Mouse (Mus musculus): ENCODE results near the gene Gm42906. TPM values are rescaled to one million over a fixed set of nuclear protein-coding genes. Genes with fewer than 3 reads are reported as not detected.
A peak's percentile ranks its signal among the peaks of the same experiment; 100 is the strongest.

Gm42906 gene
- polyA plus RNA-seq, 1 experiment, result not detected

DNA sequence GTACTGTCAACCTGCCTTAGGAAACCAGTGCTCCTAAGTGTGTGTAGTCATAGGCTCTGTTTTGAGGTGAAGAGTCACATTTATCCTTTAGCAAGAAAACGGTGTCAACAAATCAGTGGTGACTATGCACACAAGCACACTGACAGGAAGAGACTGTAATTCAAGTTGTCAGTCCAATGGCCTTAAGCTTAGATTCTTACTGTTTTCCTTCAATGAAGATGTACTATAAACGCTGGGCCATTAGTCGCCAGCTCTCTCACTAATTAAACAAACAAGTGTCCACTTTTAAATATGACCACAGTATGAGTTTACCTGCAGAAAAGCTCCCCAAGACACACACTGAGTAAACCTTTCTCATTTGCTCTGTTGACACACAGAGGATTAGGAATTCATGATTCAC lies 238.6 kb downstream of the Gm42906 start:
- TF ChIP-seq MYOD1 (IDR thresholded peaks at IDR 0.05; ENCODE audit: control insufficient read depth, insufficient read length, low read depth) (no peak), FOSL1 (IDR thresholded peaks at IDR 0.05; ENCODE audit: insufficient read depth, low read length, poor library complexity, severe bottlenecking) (no peak), CEBPB (IDR thresholded peaks at IDR 0.05; ENCODE audit: low read depth) (no peak), CTCF (IDR thresholded peaks at IDR 0.05; ENCODE audit: control insufficient read depth, insufficient read depth, insufficient read length) (no peak), MYOG (IDR thresholded peaks at IDR 0.05; ENCODE audit: control insufficient read depth, extremely low read depth, insufficient read length) (no peak)
- no peaks in the 10 kb centered on the region for H3K36me3 ChIP-seq (ENCODE audit: control insufficient read depth, insufficient read depth)
- H3K79me2 ChIP-seq (ENCODE audit: control insufficient read depth, insufficient read depth), result peaks cover 56% of the 10 kb centered on the region
- no peak overlapping the region for H3ac ChIP-seq (ENCODE audit: control insufficient read depth, insufficient read length, low read depth)
- peaks cover 47% of the 10 kb centered on the region for H3K79me3 ChIP-seq (ENCODE audit: low read depth)
- peak overlapping the region; percentile 50 for H3K4me3 ChIP-seq (ENCODE audit: insufficient read depth, poor library complexity, severe bottlenecking)
- H3K27me3 ChIP-seq (ENCODE audit: control insufficient read depth, insufficient read depth, insufficient read length), result no peaks in the 10 kb centered on the region

DNA sequence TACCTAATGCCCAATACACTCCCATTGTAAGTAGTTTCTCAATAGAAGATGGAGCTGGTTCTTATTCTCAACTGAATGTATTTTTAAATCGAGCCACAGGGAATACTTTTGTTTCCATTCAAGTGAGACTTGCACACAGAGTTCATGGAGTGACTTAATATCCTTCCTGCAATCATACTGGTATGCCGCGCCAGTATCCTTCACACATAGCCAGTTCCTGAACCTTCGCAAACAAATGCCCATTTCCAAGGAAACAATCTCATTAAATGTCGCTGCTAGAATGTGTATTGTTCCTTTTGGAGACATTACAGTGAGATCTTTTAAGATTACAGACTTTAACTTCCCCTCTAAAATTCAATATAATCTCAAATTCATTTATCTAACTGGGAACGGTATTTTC lies 239.3 kb downstream of the Gm42906 start:
- H3K4me3 ChIP-seq (ENCODE audit: insufficient read depth, poor library complexity, severe bottlenecking), result no peak overlapping the region
- TF ChIP-seq FOSL1 (IDR thresholded peaks at IDR 0.05; ENCODE audit: insufficient read depth, low read length, poor library complexity, severe bottlenecking) (no peak), USF1 (IDR thresholded peaks at IDR 0.05; ENCODE audit: low read depth) (no peak), MAX (IDR thresholded peaks at IDR 0.05) (no peak), CTCF (IDR thresholded peaks at IDR 0.05; ENCODE audit: control insufficient read depth, insufficient read depth, insufficient read length) (no peak), MYOG (IDR thresholded peaks at IDR 0.05; ENCODE audit: control insufficient read depth, extremely low read depth, insufficient read length) (no peak), MYOD1 (IDR thresholded peaks at IDR 0.05; ENCODE audit: control insufficient read depth, insufficient read length, low read depth) (no peak), CEBPB (IDR thresholded peaks at IDR 0.05; ENCODE audit: low read depth) (no peak)
- peaks cover 63% of the 10 kb centered on the region for H3K79me2 ChIP-seq (ENCODE audit: control insufficient read depth, insufficient read depth)

DNA sequence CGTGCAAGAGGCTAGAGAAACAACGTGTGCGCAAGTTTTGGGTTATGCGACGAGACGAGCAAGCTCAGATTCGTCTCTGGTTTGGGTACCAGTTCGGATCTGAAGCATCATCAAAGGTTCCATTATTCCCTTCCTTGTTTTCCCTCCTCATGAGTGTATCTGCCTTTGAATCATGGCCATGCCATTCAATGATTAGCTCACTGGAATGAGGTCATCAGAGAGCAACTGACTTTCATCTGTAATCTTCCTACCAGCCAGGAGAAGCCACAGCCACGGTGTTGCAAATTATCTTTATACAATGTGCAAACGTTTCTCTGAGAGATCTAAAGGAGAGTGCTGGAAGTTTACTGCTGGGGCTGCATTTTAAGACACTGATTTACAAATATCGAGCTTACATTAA lies 240.6 kb downstream of the Gm42906 start:
- Histone ChIP-seq H3K79me2 (ENCODE audit: control insufficient read depth, insufficient read depth) (peaks cover 76% of the 10 kb centered on the region), H3K4me3 (ENCODE audit: insufficient read depth, poor library complexity, severe bottlenecking) (no peak overlapping the region), H3ac (ENCODE audit: control insufficient read depth, insufficient read length, low read depth) (no peak overlapping the region), H3K27me3 (ENCODE audit: control insufficient read depth, insufficient read depth, insufficient read length) (no peaks in the 10 kb centered on the region), H3K36me3 (ENCODE audit: control insufficient read depth, insufficient read depth) (no peaks in the 10 kb centered on the region), H3K79me3 (ENCODE audit: low read depth) (peaks cover 61% of the 10 kb centered on the region)
- TF ChIP-seq MYOG (IDR thresholded peaks at IDR 0.05; ENCODE audit: control insufficient read depth, extremely low read depth, insufficient read length) (no peak), CTCF (IDR thresholded peaks at IDR 0.05; ENCODE audit: control insufficient read depth, insufficient read depth, insufficient read length) (no peak), MAX (IDR thresholded peaks at IDR 0.05) (no peak), USF1 (IDR thresholded peaks at IDR 0.05; ENCODE audit: low read depth) (no peak), FOSL1 (IDR thresholded peaks at IDR 0.05; ENCODE audit: insufficient read depth, low read length, poor library complexity, severe bottlenecking) (no peak), MYOD1 (IDR thresholded peaks at IDR 0.05; ENCODE audit: control insufficient read depth, insufficient read length, low read depth) (no peak), CEBPB (IDR thresholded peaks at IDR 0.05; ENCODE audit: low read depth) (no peak)

More for the DNA sequence above, 239.3 kb downstream of the Gm42906 start:
- Histone ChIP-seq H3K79me3 (ENCODE audit: low read depth) (peaks cover 52% of the 10 kb centered on the region), H3K27me3 (ENCODE audit: control insufficient read depth, insufficient read depth, insufficient read length) (no peaks in the 10 kb centered on the region), H3K36me3 (ENCODE audit: control insufficient read depth, insufficient read depth) (no peaks in the 10 kb centered on the region), H3ac (ENCODE audit: control insufficient read depth, insufficient read length, low read depth) (no peak overlapping the region)

DNA sequence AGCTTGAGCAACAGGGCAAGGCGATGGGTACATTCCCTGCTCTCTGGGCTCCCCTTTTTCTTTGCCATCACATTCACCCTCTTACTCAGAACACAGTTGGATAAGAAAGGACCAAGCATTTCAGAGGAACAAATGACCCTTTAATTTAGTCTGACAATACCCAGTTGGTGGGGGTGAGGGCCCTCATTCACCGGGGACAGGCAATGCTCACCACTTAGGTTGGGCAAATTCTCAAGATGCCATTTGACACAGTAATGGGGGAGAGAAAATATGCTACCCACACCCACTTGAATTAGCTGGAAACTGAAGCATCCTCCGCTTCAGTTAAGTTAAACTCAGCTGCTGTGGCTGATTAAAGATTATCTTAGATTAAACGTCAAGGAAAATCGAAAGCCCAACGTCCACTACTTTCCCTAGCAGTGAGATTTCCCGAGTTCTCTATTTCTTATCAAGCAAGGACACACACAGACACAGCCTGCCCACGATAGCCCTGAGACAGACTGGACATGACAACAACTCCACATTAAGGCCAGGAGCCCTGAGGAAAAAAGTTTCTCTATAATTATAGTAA lies 242.6 kb downstream of the Gm42906 start:
- TF ChIP-seq MYOG (IDR thresholded peaks at IDR 0.05; ENCODE audit: control insufficient read depth, extremely low read depth, insufficient read length) (no peak), CEBPB (IDR thresholded peaks at IDR 0.05; ENCODE audit: low read depth) (no peak), MAX (IDR thresholded peaks at IDR 0.05) (no peak), CTCF (IDR thresholded peaks at IDR 0.05; ENCODE audit: control insufficient read depth, insufficient read depth, insufficient read length) (no peak), USF1 (IDR thresholded peaks at IDR 0.05; ENCODE audit: low read depth) (no peak), MYOD1 (IDR thresholded peaks at IDR 0.05; ENCODE audit: control insufficient read depth, insufficient read length, low read depth) (no peak), FOSL1 (IDR thresholded peaks at IDR 0.05; ENCODE audit: insufficient read depth, low read length, poor library complexity, severe bottlenecking) (no peak)
- no peak overlapping the region for H3K4me3 ChIP-seq (ENCODE audit: insufficient read depth, poor library complexity, severe bottlenecking)
- no peaks in the 10 kb centered on the region for H3K27me3 ChIP-seq (ENCODE audit: control insufficient read depth, insufficient read depth, insufficient read length)
- H3K36me3 ChIP-seq (ENCODE audit: control insufficient read depth, insufficient read depth), result peaks cover 5% of the 10 kb centered on the region
- H3ac ChIP-seq (ENCODE audit: control insufficient read depth, insufficient read length, low read depth), result no peak overlapping the region
- peaks cover 75% of the 10 kb centered on the region for H3K79me3 ChIP-seq (ENCODE audit: low read depth)
- peaks cover 96% of the 10 kb centered on the region for H3K79me2 ChIP-seq (ENCODE audit: control insufficient read depth, insufficient read depth)

DNA sequence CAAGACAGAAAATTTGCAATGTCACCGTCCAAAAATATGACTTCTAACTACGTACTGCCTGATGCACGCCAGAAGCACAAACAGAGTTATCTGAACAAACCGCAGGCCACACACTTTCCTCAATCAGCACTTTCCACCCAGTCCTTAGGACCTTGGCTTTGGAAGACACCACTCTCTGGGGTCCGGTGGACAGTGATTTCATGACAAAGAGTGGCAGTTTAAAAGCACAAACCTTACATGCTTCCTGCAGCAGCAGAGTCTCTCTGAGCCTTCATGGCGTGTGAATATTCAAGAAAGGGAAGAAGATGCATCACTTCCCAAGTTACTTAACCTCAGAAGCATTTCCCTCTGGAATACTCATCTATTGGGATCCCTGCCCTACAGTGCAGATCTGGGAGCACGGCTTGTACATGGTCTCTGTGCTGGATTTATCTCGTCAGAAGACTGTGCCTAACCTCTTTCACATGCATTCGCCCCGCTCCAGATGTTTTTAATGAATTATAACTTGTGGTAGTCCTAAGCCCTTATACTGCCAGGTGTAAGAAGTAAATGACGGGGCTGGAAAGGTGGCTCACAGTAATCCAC lies 244.2 kb downstream of the Gm42906 start:
- no peak overlapping the region for H3K4me3 ChIP-seq (ENCODE audit: insufficient read depth, poor library complexity, severe bottlenecking)
- H3K36me3 ChIP-seq (ENCODE audit: control insufficient read depth, insufficient read depth), result peaks cover 5% of the 10 kb centered on the region
- TF ChIP-seq MYOG (IDR thresholded peaks at IDR 0.05; ENCODE audit: control insufficient read depth, extremely low read depth, insufficient read length) (no peak), CEBPB (IDR thresholded peaks at IDR 0.05; ENCODE audit: low read depth) (no peak), USF1 (IDR thresholded peaks at IDR 0.05; ENCODE audit: low read depth) (no peak), FOSL1 (IDR thresholded peaks at IDR 0.05; ENCODE audit: insufficient read depth, low read length, poor library complexity, severe bottlenecking) (no peak), CTCF (IDR thresholded peaks at IDR 0.05; ENCODE audit: control insufficient read depth, insufficient read depth, insufficient read length) (no peak), MAX (IDR thresholded peaks at IDR 0.05) (no peak), MYOD1 (IDR thresholded peaks at IDR 0.05; ENCODE audit: control insufficient read depth, insufficient read length, low read depth) (no peak)
- no peaks in the 10 kb centered on the region for H3K27me3 ChIP-seq (ENCODE audit: control insufficient read depth, insufficient read depth, insufficient read length)
- H3K79me3 ChIP-seq (ENCODE audit: low read depth), result peaks cover 75% of the 10 kb centered on the region
- H3ac ChIP-seq (ENCODE audit: control insufficient read depth, insufficient read length, low read depth), result no peak overlapping the region
- peaks cover 100% of the 10 kb centered on the region for H3K79me2 ChIP-seq (ENCODE audit: control insufficient read depth, insufficient read depth)

Data from C2C12 (cell line).